Mouse (Mus musculus) C2C12 (cell line): ENCODE data around the gene Cadps2.

Experiments
- CTCF ChIP-seq: IDR thresholded peaks from one replicate; pipeline ENCODE4 v1.5.1; 2011; ENCODE audit not compliant: control insufficient read depth, insufficient read depth, insufficient read length
- FOSL1 ChIP-seq: IDR thresholded peaks from one replicate; pipeline ENCODE4 v1.8.0; 2011; ENCODE audit warnings: mild to moderate bottlenecking, low read length; ENCODE audit not compliant: poor library complexity, insufficient read depth, severe bottlenecking
- MYOG ChIP-seq: IDR thresholded peaks from one replicate; pipeline ENCODE4 v1.6.1; 2011; ENCODE audit not compliant: control insufficient read depth, insufficient read length; ENCODE audit errors: extremely low read depth

DNA sequence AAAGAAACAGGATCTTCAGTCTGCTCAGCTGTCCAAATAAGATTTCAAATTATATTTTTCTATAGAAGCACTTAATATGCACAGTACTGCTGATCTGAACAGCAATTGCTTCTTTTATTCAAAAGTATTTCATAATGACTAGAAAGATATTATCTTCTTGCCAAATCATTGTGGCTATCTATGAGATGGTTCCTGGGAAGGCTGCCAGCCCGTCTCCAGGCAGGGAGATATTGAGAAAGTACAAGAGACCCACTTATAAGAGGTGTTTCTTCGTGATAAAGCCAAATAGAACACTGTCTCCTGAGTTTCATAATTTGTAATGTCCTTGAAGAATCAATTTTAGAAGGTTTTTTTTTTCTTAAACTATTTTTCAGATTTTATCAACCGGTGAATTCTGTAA, 202.1 kb downstream of the Cadps2 start:
- TF ChIP-seq CTCF (no peak), FOSL1 (no peak), MYOG (no peak)
